Mouse (Mus musculus) intestine, embryonic 15.5 days (tissue): Measurements from ENCODE around the gene Atp6v1e2. TPM values are rescaled to one million over a fixed set of nuclear protein-coding genes. Genes with fewer than 3 reads are reported as not detected.
A peak's percentile ranks its signal among the peaks of the same experiment; 100 is the strongest.

Experiments
- ATAC-seq: fragments of 200-750 bp; cut with Nextera tagmentation; 2 replicates; pipeline ENCODE4 v1.8.0; 2017; ENCODE audit warnings: moderate TSS enrichment, moderate library complexity
- H3K27ac ChIP-seq: fragments of 300-500 bp; sonication (generic); 2 replicates; pipeline ENCODE4 v1.5.1; 2015; ENCODE audit warnings: mild to moderate bottlenecking, inconsistent platforms
- H3K27me3 ChIP-seq: fragments of 300-500 bp; sonication (generic); replicated peaks from 2 replicates; pipeline ENCODE4 v1.6.1; 2015; ENCODE audit warnings: inconsistent platforms
- H3K36me3 ChIP-seq: fragments of 300-500 bp; sonication (generic); 2 replicates; pipeline ENCODE4 v1.6.1; 2015; ENCODE audit warnings: inconsistent platforms
- H3K4me1 ChIP-seq: fragments of 300-500 bp; sonication (generic); replicated peaks from 2 replicates; pipeline ENCODE4 v1.6.1; 2015; ENCODE audit warnings: inconsistent platforms
- H3K4me2 ChIP-seq: fragments of 300-500 bp; sonication (generic); replicated peaks from 2 replicates; pipeline ENCODE4 v1.6.1; 2015; ENCODE audit warnings: mild to moderate bottlenecking, inconsistent platforms
- H3K4me3 ChIP-seq: fragments of 300-500 bp; sonication (generic); replicated peaks from 2 replicates; pipeline ENCODE4 v1.5.1; 2015; ENCODE audit warnings: inconsistent platforms
- H3K9ac ChIP-seq: fragments of 300-500 bp; sonication (generic); 2 replicates; pipeline ENCODE4 v1.6.1; 2015; ENCODE audit warnings: inconsistent platforms
- H3K9me3 ChIP-seq: fragments of 300-500 bp; sonication (generic); 2 replicates; pipeline ENCODE4 v1.6.1; 2016; ENCODE audit warnings: inconsistent platforms
- WGBS: fragments of 180-500 bp; shearing (Covaris S2); methylation state at CpG from one replicate; pipeline ENCODE4 v1.1.7; 2015; 5-methylcytosine and 5-hydroxymethylcytosine counted together
- polyA plus RNA-seq: library from polyadenylated mRNA; unstranded; fragments of >200 nt; fragmentation: Nextera tagmentation; extraction: Ambion mirVana; gene quantifications from 2 replicates; pipeline ENCODE4 v1.2.1, GENCODE M21; 2015

The Atp6v1e2 gene
- polyA plus RNA-seq, 1 experiment from 2014 or later, result not detected

DNA sequence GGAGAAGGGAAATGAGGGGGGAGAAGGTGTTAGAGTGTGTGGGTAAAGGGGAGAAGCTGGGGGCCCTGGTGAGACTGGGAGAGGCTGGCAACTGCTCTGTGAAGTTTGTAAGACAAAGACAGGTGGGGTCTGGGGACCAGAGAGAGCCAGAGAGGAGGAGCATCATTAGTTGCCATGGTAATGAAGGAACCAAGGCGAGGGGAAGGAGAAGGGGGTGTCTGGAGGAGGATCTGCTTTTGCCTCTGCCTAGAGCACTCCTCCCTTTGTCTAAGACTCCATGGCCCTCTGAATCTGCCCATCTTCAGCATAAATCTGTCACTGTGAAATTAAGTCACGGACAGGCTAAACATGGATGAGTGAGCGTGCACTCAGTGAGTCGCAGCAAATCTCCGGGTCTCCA, 14.8 kb downstream of the Atp6v1e2 start:
- Histone ChIP-seq H3K4me1 (peaks cover 7% of the 10 kb centered on the region; the same call in 1 of the 2 replicates), H3K27me3 (no peaks in the 10 kb centered on the region), H3K27ac (no peak overlapping the region), H3K4me3 (no peak overlapping the region), H3K9me3 (no peaks in the 10 kb centered on the region), H3K4me2 (no peak overlapping the region), H3K9ac (no peak overlapping the region), H3K36me3 (no peaks in the 10 kb centered on the region)
- no peak for ATAC-seq
- WGBS, result 43% methylated on average over 5 of the region's 5 CpGs

DNA sequence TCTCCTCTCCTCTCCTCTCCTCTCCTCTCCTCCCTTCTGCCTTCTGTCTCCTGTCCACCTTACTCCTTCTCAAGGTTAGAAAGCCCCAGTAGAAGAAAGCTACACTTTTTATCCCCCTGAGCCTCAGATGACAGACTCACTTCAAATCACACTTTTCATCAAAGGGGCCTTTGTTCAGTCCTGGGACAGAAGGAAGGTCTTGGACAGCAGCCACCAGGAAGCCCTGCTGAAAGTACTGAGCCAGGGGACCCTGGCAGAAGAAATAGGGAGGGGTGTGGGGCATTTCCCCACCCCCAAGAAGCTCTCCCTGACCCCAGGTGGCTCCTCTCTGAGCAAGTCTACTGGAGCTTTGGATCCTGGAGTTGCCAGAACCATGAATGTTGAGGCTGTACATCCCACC, 17.7 kb downstream of the Atp6v1e2 start:
- no peaks in the 10 kb centered on the region for H3K27me3 ChIP-seq
- no peaks in the 10 kb centered on the region for H3K9me3 ChIP-seq
- no peak overlapping the region for H3K27ac ChIP-seq
- no peaks in the 10 kb centered on the region for H3K4me1 ChIP-seq
- no peak for ATAC-seq
- H3K9ac ChIP-seq, result no peak overlapping the region
- no peak overlapping the region for H3K4me2 ChIP-seq
- no peaks in the 10 kb centered on the region for H3K36me3 ChIP-seq
- no peak overlapping the region for H3K4me3 ChIP-seq

DNA sequence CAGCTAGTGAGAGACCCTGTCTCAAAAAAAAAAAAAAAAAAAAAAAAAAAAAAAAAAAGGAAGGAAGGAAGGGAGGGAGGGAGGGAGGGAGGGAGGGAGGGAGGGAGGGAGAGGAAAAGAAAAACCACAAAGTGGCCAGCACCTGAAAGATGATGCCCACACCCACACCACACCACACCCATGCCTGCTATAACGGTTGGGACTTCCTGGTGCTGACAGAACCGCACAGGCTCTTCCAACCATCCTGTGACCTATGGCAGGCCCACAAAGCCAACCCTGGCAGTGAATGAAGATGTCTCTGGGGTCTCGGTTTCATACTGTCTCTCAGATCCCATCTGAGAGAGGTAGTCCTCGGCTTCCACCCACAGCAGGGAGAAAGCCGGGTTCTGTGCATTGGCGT, 18.3 kb downstream of the Atp6v1e2 start:
- Histone ChIP-seq H3K4me1 (no peaks in the 10 kb centered on the region), H3K27me3 (no peaks in the 10 kb centered on the region), H3K9me3 (no peaks in the 10 kb centered on the region), H3K36me3 (no peaks in the 10 kb centered on the region), H3K27ac (no peak overlapping the region), H3K9ac (no peak overlapping the region), H3K4me3 (no peak overlapping the region), H3K4me2 (no peak overlapping the region)
- WGBS, result 83% methylated on average over 6 of the region's 6 CpGs
- no peak for ATAC-seq

DNA sequence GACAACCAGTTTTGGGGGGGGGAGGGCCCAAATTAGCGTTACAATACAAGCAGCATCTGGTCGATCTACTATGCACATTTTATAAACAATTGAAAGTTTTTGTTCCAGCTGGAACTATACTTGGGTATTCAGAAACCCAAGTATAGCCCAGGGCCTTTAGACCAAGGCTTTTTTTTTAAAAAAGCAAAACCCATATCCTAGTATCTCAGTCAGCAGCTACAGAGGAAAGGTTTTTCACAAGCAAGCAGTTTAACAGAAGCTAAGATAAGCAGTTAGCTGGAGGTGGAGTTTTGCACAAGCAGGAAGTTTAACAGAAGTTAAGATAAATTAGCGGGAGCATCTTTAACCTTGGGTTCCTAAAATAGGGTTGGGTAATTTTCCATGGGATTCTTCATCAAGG, 20.9 kb downstream of the Atp6v1e2 start:
- Histone ChIP-seq H3K9me3 (no peaks in the 10 kb centered on the region), H3K27me3 (no peaks in the 10 kb centered on the region), H3K4me2 (no peak overlapping the region), H3K27ac (no peak overlapping the region), H3K36me3 (no peaks in the 10 kb centered on the region), H3K4me1 (no peaks in the 10 kb centered on the region), H3K4me3 (no peak overlapping the region), H3K9ac (no peak overlapping the region)
- no peak for ATAC-seq
- WGBS, result 90% methylated on average over 3 of the region's 3 CpGs

DNA sequence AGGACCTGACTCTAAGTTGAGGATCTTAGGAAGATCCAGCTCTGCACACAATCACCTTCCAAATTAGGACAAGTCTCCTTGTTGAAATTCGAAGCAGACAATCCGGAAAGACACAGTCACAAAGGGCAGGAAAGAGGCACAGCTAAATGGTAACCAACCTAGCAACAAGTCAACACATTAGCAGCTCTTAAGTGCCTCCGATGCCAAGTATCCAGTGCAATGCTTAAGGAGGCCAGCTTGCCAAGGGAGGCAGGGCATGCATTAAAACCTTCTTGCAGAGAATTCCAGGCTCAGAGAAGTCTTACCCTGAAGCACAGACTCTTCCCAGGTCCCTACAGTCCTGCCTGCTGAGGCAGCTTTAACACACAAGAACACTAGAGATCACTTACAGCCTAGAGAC, 23.0 kb downstream of the Atp6v1e2 start:
- Histone ChIP-seq H3K4me1 (no peaks in the 10 kb centered on the region), H3K27me3 (no peaks in the 10 kb centered on the region), H3K9ac (no peak overlapping the region), H3K4me2 (no peak overlapping the region), H3K27ac (no peak overlapping the region), H3K9me3 (no peaks in the 10 kb centered on the region), H3K36me3 (no peaks in the 10 kb centered on the region), H3K4me3 (no peak overlapping the region)
- 71% methylated on average over 3 of the region's 3 CpGs for WGBS
- ATAC-seq, result no peak

DNA sequence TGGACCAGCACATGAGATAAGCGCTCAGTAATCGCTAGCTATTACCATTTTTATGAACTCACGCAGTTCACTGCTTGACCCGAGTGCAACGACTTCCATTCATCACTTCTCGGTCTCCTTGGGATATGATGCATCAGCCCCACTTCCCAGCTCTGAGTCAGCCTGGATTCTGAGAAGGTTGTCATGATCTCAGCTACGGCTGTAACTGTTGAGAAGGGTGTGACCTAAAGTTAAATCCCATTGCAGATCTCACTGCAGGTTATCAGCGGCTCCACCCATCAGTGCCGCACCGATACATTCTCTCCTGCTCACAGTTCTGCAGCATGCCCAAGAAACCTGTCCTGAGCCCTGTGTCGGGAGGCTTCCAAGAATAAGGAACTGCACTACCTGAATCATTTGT, 28.0 kb downstream of the Atp6v1e2 start:
- no peak overlapping the region for H3K9ac ChIP-seq
- no peak overlapping the region for H3K27ac ChIP-seq
- no peaks in the 10 kb centered on the region for H3K4me1 ChIP-seq
- 63% methylated on average over 11 of the region's 11 CpGs for WGBS
- 0 out of 2 replicates have a peak, but pooled peaks have one; percentile 20 for ATAC-seq
- no peaks in the 10 kb centered on the region for H3K9me3 ChIP-seq
- H3K36me3 ChIP-seq, result no peaks in the 10 kb centered on the region
- H3K27me3 ChIP-seq, result no peaks in the 10 kb centered on the region
- H3K4me3 ChIP-seq, result no peak overlapping the region
- no peak overlapping the region for H3K4me2 ChIP-seq

GRCm38 (mm10) chr17:86918786-86919185, 28.9 kb downstream of the Atp6v1e2 start:
- Histone ChIP-seq H3K27ac (no peak overlapping the region), H3K9me3 (no peaks in the 10 kb centered on the region), H3K36me3 (no peaks in the 10 kb centered on the region), H3K4me1 (no peaks in the 10 kb centered on the region), H3K27me3 (no peaks in the 10 kb centered on the region), H3K4me3 (no peak overlapping the region), H3K4me2 (no peak overlapping the region), H3K9ac (no peak overlapping the region)
- WGBS, result 67% methylated on average over 6 of the region's 6 CpGs
- no peak for ATAC-seq

GRCm38 (mm10) chr17:86917048-86917447, 30.6 kb downstream of the Atp6v1e2 start, which contains the start of gene Tmem247:
Tmem247 (plus strand) TSS chr17:86917348.
- 91% methylated on average over 10 of the region's 10 CpGs for WGBS
- H3K9me3 ChIP-seq, result no peaks in the 10 kb centered on the region
- H3K36me3 ChIP-seq, result no peaks in the 10 kb centered on the region
- ATAC-seq, result no peak
- H3K27ac ChIP-seq, result no peak within 1 kb of the TSS
- H3K9ac ChIP-seq, result no peak within 1 kb of the TSS
- no peaks in the 10 kb centered on the region for H3K4me1 ChIP-seq
- no peak within 1 kb of the TSS for H3K4me2 ChIP-seq
- no peak within 1 kb of the TSS for H3K4me3 ChIP-seq
- H3K27me3 ChIP-seq, result no peaks in the 10 kb centered on the region

GRCm38 (mm10) chr17:86915540-86915939, 32.2 kb downstream of the Atp6v1e2 start:
- H3K4me2 ChIP-seq, result no peak overlapping the region
- no peaks in the 10 kb centered on the region for H3K36me3 ChIP-seq
- no peaks in the 10 kb centered on the region for H3K9me3 ChIP-seq
- no peak overlapping the region for H3K9ac ChIP-seq
- no peak overlapping the region for H3K27ac ChIP-seq
- H3K4me3 ChIP-seq, result no peak overlapping the region
- no peaks in the 10 kb centered on the region for H3K4me1 ChIP-seq
- 79% methylated on average over 4 of the region's 4 CpGs for WGBS
- H3K27me3 ChIP-seq, result no peaks in the 10 kb centered on the region
- no peak for ATAC-seq

DNA sequence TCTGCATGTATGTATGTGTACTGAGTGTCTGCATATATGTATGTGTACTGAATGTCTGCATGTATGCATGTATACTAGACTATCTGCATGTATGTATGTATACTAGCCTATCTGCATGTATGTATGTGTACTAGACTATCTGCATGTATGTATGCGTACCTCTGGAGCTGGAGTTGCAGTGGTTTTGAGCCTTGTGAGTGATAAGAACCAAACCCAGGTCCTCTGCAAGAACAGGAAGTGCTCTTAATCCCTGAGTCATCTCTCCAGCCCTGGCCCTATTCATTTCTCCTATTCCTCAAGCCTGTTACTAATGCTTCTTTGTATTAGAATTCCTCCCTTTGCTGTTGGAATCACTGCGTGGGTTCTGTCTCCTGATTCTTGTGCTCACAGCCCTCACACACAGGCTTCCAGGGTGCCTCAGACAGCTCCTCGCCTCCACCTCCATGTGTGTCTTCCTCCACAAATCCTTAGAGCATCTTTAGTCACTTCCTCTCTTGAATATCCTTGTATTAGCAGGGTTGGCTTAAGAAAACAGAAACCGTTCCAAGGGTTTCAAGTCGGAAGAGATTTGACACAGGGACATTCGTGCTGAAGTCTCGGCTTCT, 34.6 kb downstream of the Atp6v1e2 start:
- Histone ChIP-seq H3K9me3 (no peaks in the 10 kb centered on the region), H3K4me1 (no peaks in the 10 kb centered on the region), H3K4me3 (no peak overlapping the region), H3K36me3 (no peaks in the 10 kb centered on the region), H3K9ac (no peak overlapping the region), H3K4me2 (no peak overlapping the region), H3K27me3 (no peaks in the 10 kb centered on the region), H3K27ac (no peak overlapping the region)
- 78% methylated on average over 7 of the region's 7 CpGs for WGBS
- no peak for ATAC-seq

DNA sequence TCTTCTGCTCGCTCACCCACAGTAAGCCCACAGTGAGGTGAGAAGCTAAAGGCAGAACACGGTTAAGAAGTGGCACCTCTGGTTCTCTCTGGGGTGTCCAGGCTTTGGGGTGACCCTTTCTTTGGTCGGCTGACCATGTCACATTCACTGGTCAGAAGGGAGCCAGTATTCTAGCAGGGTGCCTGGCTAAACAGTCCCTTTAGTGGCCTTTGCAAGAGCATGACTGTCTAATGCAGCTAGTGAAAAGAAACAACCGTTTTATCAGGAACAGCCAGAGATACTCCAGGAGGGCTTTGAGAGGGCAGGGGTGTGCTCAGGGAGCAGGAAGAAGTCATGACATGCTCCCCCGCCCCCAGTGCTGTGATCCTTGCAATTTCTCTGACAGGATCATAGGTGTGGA, 36.4 kb downstream of the Atp6v1e2 start:
- Histone ChIP-seq H3K4me1 (no peaks in the 10 kb centered on the region), H3K9me3 (no peaks in the 10 kb centered on the region), H3K27ac (no peak overlapping the region), H3K9ac (no peak overlapping the region), H3K36me3 (no peaks in the 10 kb centered on the region), H3K4me3 (no peak overlapping the region), H3K4me2 (no peak overlapping the region), H3K27me3 (no peaks in the 10 kb centered on the region; the same call in 1 of the 2 replicates)
- ATAC-seq, result no peak
- 64% methylated on average over 5 of the region's 5 CpGs for WGBS

- H3K9me3 ChIP-seq, result no peaks in the 10 kb centered on the region
- H3K4me2 ChIP-seq, result no peak overlapping the region
- no peaks in the 10 kb centered on the region; the same call in 1 of the 2 replicates for H3K27me3 ChIP-seq
- 71% methylated on average over 14 of the region's 14 CpGs for WGBS
- peaks cover 8% of the 10 kb centered on the region; the same call in 1 of the 2 replicates for H3K4me1 ChIP-seq
- H3K4me3 ChIP-seq, result no peak overlapping the region
- no peak overlapping the region for H3K27ac ChIP-seq
- H3K36me3 ChIP-seq, result no peaks in the 10 kb centered on the region
- no peak for ATAC-seq
- H3K9ac ChIP-seq, result no peak overlapping the region
These were observed 37.8 kb downstream of the Atp6v1e2 start for GRCm38 (mm10) chr17:86909733-86910495.

DNA sequence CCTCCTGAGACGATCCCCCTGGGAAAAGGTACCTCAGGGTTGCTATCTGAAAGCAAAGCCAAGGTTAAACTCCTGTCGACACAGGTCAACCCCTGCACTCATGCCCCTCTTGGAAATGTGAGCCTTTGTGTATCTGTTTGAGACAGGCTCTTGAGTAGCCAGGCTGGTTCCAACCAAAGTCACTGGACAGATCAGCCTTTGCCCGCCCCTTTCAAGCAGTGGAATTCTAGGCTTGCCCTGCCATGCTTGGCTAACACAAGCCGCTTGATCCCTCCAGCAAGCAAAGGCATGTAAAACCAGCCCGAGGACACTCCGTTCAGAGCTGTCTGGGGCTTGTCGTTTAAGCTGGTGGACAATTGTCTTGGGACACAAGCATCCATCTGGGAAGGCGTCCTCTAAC, 39.4 kb downstream of the Atp6v1e2 start:
- H3K9me3 ChIP-seq, result no peaks in the 10 kb centered on the region
- H3K4me2 ChIP-seq, result no peak overlapping the region
- no peaks in the 10 kb centered on the region for H3K36me3 ChIP-seq
- no peak overlapping the region for H3K27ac ChIP-seq
- 64% methylated on average over 8 of the region's 8 CpGs for WGBS
- H3K27me3 ChIP-seq, result no peaks in the 10 kb centered on the region; the same call in 1 of the 2 replicates
- H3K9ac ChIP-seq, result no peak overlapping the region
- no peak for ATAC-seq
- H3K4me1 ChIP-seq, result peaks cover 8% of the 10 kb centered on the region; the same call in 1 of the 2 replicates
- no peak overlapping the region for H3K4me3 ChIP-seq
